Mouse (Mus musculus) monocyte, adult 2 months (primary cell): ENCODE measurements around the gene Arhgef10l.

Experiments
- DNase-seq, 2 experiments: peaks; one replicate each; pipeline ENCODE4 v3.0.0; 2022; ENCODE audit warnings: low spot score in 2 of 2, low read depth in 1 of 2

The Arhgef10l gene

GRCm38 (mm10) chr4:140665760-140666159 is at the start of gene Arhgef10l:
Gene Arhgef10l (minus strand): TSS chr4:140666012.
- no peak for DNase-seq

DNA sequence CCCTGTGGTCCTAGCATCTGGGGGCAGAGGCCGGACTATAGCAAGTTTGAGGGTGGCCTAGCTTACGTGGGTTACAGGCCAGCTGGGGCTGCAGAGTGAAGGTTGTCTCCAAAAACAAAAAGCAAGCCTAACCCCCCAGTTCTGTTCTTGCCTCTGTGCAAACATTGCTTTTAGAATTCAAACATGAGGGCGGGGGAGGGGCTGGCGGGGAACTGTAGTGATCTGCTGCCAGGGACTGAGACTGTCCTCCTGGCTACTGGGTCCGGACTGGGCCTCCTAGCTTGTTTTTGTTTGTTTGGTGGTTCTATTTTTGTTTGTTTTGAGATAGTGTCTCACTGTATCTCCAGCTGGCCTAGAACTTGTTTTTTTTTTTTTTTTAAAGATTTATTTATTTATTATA is 48.8 kb upstream of the Arhgef10l start:
- DNase-seq = no peak

- peak; percentile 57 to 78 for DNase-seq
Measured at GRCm38 (mm10) chr4:140713480-140714365, 47.9 kb upstream of the Arhgef10l start.

DNA sequence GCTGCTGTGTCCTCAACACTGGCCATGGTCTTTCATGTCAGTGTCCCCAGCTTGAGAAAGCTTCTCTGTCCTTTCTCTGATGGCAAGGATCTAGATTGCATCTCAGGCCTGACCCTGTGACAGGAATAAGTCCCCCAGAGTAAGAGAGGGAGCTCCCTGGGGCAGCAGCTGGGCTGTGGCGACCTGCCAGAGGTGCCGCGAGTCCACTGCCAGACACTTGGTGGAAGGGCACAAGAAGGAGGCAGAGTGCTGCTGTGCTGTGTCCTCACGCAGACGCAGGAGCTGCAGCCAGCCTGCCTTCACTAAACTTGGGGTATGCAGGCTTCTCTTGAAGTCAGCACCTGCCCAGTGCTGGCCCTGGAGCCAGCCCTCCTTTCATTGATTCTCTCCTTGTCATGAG is 45.5 kb upstream of the Arhgef10l start:
- no peak for DNase-seq

DNA sequence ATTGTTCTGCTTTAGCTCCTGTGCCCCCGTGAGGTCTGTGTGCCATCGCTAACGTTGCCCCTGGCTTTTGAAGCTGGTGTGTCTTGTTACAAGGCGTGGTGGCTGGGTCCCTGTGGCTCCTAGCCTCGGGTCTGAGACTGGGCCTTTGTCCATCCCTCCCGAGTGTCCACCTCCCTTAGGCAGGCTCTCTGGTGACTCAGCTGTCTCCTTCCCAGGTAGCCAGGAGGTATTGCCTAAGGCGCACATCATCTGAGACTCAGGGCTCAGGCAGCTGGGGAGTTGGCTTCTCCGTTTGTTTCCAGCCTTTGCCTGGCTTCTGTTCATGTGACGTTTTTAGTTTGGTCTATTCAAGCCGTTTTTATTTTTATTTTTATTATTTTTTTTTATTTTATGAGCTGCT is 45.0 kb upstream of the Arhgef10l start:
- DNase-seq = no peak

DNA sequence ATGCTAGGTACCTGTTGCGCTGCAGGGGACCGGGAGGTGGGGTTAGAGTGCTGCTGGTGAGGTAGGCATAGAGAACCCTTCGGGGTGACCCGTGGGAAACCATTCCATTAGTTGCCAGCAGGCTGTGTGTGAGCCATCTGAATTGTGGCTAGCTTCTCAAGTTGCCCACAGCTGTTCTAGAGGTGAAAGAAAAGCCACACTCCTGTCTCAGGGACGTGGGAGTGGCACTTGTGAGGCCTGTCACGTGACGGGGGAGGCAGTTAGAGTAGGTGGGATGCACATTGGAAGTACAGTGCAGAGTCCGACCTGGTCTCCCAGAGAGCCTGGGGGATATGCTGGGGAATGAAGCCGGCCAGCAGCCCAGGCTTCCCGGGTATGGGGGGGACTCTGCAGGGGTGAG is 43.8 kb upstream of the Arhgef10l start:
- DNase-seq = no peak

DNA sequence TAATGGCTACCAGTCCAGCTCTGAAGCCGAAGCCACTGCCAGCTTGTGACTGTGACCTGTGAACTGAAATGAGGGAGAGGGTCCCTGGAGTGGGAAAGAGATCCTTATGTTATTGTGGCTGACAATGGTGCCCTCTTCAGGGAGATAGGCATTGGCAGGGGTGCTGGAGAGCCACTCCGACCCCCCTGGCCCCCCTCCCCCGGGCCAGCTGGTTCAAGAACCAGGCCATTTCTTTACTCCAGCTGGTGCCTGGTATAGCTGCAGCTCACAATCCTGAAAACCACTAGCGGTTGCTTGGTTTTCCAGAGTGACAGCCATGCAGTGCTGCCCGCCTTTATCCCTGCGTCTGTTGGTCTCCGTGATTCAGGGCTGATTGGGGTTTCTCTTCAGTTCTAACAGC is 43.3 kb upstream of the Arhgef10l start:
- no peak for DNase-seq

- DNase-seq = no peak
Measured at GRCm38 (mm10) chr4:140708297-140708927, 42.6 kb upstream of the Arhgef10l start.

GRCm38 (mm10) chr4:140707615-140708014 is 41.8 kb upstream of the Arhgef10l start:
- DNase-seq = no peak

GRCm38 (mm10) chr4:140704166-140704565 is 38.4 kb upstream of the Arhgef10l start:
- no peak for DNase-seq

GRCm38 (mm10) chr4:140703636-140704035 is 37.8 kb upstream of the Arhgef10l start:
- DNase-seq = no peak

DNA sequence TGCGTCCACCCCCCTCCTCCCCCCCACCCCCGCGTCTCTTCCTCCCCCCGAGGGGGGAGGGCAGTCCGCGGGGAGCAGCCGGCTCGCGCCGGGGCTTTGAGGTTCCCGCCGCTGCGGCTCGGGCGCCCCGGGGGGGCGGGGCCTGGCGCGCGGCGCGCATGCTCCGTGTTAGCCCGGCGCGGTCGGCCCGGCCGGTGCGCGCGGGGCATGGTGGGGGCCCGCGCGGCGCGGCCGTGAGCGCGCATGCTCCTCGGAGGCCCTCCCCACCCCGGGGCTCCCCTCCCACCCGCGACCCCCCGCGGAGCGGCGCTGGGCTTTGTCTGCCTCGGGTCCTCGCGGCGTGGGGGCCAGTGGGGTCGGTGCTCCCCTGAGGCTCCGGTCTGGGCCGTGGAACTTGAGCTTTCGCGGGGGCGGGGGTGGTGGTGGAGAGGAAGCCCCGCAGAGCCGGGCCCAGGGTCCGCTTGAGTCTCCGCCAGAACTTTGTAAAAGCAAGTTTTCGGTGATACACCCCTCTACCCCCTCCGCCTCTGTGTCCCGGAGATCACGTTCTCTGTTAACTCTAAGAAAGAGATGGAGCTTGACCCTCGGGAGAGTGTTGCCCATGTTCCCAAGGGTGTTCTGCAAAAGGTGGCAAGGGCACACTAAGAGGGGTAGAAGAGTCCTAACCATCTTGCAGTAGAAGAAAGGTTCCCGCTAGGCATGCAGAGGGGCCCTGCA is 37.0 kb upstream of the Arhgef10l start:
- peak; percentile 14 to 53 for DNase-seq

DNA sequence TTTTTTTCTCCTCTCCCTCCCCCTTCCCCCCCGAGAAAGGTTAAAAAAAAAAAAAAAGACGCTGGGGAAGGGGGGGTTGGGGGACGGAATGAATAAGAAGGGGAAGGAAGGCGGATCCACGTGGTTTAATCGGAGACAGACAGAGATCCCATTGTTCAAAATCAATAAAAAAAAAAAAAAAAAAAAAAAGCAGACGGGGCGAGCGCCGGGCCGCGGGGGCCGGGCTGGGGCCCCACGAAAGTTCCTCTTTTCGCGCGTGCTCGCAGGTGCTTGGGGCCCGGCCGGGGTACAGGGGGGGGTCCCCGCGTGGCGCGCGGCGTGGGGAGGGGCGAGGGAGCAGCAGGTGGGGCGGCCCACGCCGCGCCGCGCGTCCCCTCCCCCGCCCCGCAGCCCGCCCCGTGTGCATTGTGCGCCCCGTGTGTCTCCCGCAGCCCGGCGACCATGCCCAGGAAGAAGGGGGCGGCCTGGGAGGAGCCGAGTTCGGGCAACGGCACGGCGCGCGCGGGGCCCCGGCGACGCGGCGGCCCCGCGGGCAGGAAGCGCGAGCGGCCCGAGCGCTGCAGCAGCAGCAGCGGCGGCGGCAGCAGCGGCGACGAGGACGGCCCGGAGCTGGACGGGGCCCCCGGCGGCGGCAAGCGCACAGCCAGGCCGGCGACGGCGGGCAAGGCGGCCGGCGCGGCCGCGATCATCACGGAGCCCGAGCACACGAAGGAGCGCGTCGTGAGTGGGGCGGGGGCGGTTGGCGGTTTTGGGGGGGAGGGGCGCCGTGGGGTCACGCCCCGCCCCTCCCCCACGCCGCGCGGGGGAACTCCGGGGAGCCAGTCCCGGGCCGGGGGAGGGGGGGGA is 36.1 kb upstream of the Arhgef10l start:
- DNase-seq = peak in 1 of 2 experiments; percentile 16

- peak; percentile 33 to 66 for DNase-seq
Measured at GRCm38 (mm10) chr4:140701049-140701715, 35.4 kb upstream of the Arhgef10l start.

DNA sequence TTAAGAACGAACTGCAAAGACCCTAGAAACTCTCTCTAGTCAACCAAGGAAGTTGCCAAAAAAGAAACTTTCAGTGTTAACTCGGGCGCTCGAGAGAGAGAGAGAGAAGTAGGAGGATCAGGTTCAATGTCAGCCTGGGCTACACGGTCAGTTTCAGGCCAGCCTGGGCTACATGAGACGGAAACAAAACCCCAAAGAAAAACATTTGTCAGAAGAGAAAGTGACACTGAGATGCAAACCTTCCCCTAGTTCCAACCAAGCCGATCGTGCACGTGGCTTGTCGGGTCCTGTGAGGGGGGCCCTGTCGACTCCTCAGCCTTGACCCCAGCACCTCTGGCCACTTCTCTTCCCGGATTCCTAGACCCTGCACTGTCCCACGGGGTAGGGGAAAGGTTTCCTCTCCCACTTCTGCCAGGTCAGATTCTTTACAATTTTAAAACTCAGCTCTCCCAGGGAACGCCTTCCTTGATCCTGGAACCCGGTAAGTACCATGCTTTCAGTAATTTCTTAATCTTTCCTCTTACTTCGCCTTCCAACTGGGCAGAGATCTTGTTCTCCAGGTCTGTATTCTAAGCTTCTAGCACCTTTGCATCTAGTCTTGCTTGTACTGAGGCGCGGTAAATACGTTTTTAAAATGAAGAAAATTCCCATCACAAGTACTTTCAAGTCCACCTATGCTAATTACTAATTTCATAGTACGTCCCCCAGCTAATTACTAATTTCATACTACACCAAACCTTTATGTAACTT is 34.6 kb upstream of the Arhgef10l start, which contains the start of gene Rcc2:
Gene Rcc2, plus strand, starts transcription at position 273 of the 750 bp plus-strand sequence.
- DNase-seq = no peak

DNA sequence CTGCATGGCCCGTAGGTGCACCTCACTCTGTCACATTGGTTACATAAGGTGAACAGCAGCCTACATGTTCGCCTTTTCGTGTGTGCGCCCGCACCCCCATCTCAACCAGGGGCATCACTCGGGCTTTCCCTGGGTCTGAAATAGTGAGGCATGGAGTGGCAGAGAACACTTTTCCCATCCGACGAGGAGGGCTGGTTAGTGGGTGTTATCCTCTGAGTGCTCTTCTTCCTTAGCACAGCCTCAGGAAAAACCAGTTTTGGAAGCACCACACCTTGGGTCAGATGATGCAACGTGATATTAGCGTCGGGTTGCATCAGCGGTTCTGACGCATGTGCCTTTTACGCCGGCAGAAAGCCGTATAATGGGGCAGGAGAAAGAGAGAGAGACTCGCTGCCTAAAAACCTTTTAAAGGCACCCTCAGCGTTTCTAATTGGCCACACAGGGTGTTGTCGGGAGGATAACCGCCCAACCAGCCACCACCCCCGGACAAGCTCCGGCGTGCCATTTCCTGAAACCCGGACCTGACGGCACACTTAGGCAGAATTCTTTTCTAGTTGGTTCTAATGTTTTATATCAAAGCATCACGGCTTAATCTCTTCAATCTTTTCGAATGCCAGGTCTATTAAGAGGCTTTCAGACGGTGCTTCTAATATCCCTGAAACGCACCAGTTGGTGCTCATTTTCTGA is 33.8 kb upstream of the Arhgef10l start:
- peak; percentile 46 to 55 for DNase-seq

- no peak for DNase-seq
Measured at GRCm38 (mm10) chr4:140695675-140696585, 30.1 kb upstream of the Arhgef10l start.

DNA sequence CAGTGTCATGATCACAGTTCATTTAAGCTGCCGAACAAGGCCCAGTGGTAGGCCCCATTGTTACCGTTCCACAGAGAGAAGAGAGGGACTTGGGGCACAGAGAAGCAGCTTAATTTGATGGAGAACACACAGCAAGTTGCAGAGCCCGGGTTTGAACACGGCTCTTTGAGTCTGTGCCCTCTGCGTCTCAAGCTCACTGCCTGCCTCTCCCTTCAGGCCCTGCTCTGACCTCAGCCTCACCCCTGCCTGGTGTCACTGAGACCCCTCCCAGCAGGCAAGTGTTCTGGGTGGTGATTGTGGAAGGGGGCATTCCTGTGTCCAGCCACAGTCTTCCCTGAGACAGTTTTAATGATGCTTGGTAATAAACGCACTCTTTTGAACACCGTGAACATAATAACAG is 29.3 kb upstream of the Arhgef10l start:
- DNase-seq = no peak
